Mouse (Mus musculus): Measurements from ENCODE around the gene Fyb2.
A peak's percentile ranks its signal among the peaks of the same experiment; 100 is the strongest.
"Not testable (repeated sequence)": the region's sequence is repeated elsewhere in the genome, so short reads cannot be mapped to it uniquely, and the experiment has no call there.

The Fyb2 gene

DNA sequence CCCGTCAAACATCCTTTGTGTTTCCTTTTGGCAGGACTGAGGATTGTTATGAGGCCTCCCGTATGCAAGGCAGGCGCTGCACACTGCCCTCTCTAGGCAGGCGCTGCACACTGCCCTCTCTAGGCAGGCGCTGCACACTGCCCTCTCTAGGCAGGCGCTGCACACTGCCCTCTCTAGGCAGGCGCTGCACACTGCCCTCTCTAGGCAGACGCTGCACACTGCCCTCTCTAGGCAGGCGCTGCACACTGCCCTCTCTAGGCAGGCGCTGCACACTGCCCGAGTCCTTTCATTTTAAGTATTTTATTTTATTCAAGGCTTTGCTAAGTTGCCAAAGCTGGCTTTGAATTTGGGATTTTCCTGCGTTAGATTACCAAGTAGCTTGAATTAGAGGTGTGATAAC lies 91.4 kb downstream of the Fyb2 start:
- not testable (repeated sequence) for DNase-seq (ENCODE audit: low read depth in 1 of 2, low spot score in 2 of 2)

GRCm38 (mm10) chr4:105007360-105008018 lies 94.2 kb downstream of the Fyb2 start:
- peak in 1 of 2 experiments; percentile 5 for DNase-seq (ENCODE audit: low read depth in 1 of 2, low spot score in 2 of 2)

- no peak for DNase-seq (ENCODE audit: low read depth in 1 of 2, low spot score in 2 of 2)
These were observed 100.5 kb downstream of the Fyb2 start for GRCm38 (mm10) chr4:105013718-105014117.

DNA sequence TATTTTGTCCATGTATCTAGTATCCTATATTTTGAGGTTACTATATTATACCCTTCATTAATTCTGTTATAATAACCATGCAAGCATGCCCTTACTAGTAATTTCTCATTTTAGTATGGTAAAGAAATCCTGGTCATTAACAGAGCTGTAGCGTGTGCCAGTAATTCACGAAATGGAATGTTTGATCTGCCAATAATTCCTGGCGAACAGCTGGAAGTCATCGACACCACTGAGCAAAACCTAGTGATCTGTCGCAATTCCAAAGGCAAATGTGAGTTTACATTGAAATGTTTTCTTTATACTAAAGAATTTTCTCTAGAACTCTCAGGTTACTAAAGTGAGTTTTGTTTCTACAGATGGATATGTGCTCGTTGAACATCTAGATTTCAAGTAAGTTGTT lies 102.2 kb downstream of the Fyb2 start:
- DNase-seq (ENCODE audit: low read depth in 1 of 2, low spot score in 2 of 2), result no peak

GRCm38 (mm10) chr4:105016006-105016613 lies 102.9 kb downstream of the Fyb2 start:
- no peak for DNase-seq (ENCODE audit: low read depth in 1 of 2, low spot score in 2 of 2)

DNA sequence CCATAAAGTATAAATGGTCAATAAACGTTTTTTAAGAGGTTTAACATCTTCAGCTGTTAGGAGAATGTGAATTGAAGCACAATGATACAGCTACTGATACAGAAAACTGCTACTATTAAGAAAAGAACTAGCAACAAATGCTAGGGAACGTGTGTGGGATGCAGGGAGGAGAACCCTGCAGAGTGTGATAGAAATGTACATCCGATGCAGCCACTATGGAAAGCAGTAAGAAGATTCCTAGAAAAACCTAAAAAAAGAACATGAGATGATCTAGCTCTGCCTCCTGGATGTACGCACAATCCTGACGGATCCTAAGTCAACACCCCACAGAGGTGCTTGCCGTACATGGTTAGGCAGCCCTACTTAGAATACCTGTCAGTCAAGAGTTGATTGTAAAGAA lies 114.0 kb downstream of the Fyb2 start:
- DNase-seq (ENCODE audit: low read depth in 1 of 2, low spot score in 2 of 2), result no peak

- DNase-seq (ENCODE audit: low read depth in 1 of 2, low spot score in 2 of 2), result no peak
These were observed 117.8 kb downstream of the Fyb2 start for GRCm38 (mm10) chr4:105031104-105031503.

DNA sequence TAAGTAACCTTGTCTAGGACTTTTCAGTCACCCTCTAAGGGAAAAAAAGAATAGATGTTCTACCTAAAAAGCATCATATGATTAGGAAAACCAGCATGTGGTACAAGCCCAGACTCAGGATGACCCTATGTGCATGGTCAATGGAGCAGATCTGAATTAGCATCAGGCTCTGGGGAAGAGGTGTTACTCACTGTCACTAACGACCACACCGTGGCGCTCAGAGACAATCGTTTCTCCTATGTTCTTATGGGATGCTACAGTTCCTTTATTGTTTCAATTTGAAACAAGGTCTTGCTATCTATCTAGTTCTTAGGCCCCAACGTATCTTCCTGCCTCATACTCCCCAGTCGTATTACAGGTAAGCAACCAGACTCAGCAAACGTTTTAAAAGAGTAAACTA lies 119.9 kb downstream of the Fyb2 start:
- DNase-seq (ENCODE audit: low read depth in 1 of 2, low spot score in 2 of 2), result no peak

DNA sequence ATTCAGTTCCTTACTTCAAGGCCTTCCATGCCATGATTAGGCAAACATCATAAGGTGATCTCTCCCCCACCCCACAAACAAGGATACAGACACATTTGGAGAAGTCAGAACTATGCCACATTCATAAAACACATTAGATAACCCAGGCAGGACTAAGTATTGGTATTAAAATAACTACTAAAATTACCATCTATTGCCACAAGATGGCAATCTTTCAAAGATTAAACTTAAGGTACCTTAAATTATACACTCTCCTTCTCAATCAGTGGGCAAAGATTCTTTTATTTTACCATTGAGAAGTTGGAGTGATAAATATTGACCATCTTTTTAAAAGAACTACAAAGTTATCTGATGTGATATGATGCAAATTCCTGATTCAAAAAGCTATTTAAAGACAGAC lies 121.0 kb downstream of the Fyb2 start:
- no peak for DNase-seq (ENCODE audit: low read depth in 1 of 2, low spot score in 2 of 2)

GRCm38 (mm10) chr4:105050041-105050440 lies 136.8 kb downstream of the Fyb2 start:
- no peak for DNase-seq (ENCODE audit: low read depth in 1 of 2, low spot score in 2 of 2)

DNA sequence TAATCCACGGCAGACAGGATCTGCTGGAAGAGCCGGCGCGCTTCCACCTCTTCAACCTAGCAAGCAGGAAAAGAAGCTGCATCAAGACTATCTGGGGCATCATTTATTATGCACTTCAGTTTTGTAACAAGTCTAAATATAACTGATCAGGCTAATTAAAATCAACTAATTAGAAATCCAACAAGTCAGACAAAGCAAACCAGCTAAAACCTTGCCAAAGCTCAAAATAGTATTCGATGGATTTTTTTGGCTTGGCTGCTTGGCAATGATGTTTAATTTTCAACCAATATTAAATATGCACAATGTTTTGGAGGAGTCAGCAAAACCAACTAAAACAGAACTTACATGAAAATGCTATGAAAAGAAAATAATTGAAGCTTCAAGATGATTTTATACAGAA lies 138.0 kb downstream of the Fyb2 start:
- DNase-seq (ENCODE audit: low read depth in 1 of 2, low spot score in 2 of 2), result no peak
